Mouse (Mus musculus) lung, postnatal 0 days (tissue): ENCODE results near the gene Junb. TPM values are rescaled to one million over a fixed set of nuclear protein-coding genes. Genes with fewer than 3 reads are reported as not detected.

Experiments used
- ATAC-seq: fragments of 200-750 bp; cut with Nextera tagmentation; 2 replicates; pipeline ENCODE4 v1.8.0; 2017; ENCODE audit warnings: moderate library complexity
- DNase-seq: peaks from one replicate; pipeline ENCODE4 v3.0.0-alpha.2; 2016; ENCODE audit warnings: low spot score
- H3K27ac ChIP-seq: fragments of 300-500 bp; sonication (generic); 2 replicates; pipeline ENCODE4 v1.5.1; 2014; ENCODE audit warnings: antibody characterized with exemption, mild to moderate bottlenecking, low read length, mixed read lengths
- H3K27me3 ChIP-seq: fragments of 300-500 bp; sonication (generic); replicated peaks from 2 replicates; pipeline ENCODE4 v1.6.1; 2014; ENCODE audit warnings: low read length, mixed read lengths; ENCODE audit not compliant: insufficient read depth
- H3K36me3 ChIP-seq: fragments of 300-500 bp; sonication (generic); 2 replicates; pipeline ENCODE4 v1.6.1; 2014; ENCODE audit warnings: low read length, mixed read lengths; ENCODE audit not compliant: insufficient read depth
- H3K4me1 ChIP-seq: fragments of 300-500 bp; sonication (generic); 2 replicates; pipeline ENCODE4 v1.6.1; 2014; ENCODE audit warnings: antibody characterized with exemption, low read depth, low read length, mixed read lengths; ENCODE audit not compliant: insufficient read depth
- H3K4me2 ChIP-seq: fragments of 300-500 bp; sonication (generic); replicated peaks from 2 replicates; pipeline ENCODE4 v1.6.1; 2014; ENCODE audit warnings: low read depth, mild to moderate bottlenecking, low read length, moderate library complexity, mixed read lengths
- H3K4me3 ChIP-seq: fragments of 300-500 bp; sonication (generic); 2 replicates; pipeline ENCODE4 v1.5.1; 2014; ENCODE audit warnings: low read depth, low read length
- H3K9ac ChIP-seq: fragments of 300-500 bp; sonication (generic); replicated peaks from 2 replicates; pipeline ENCODE4 v1.6.1; 2014; ENCODE audit warnings: low read depth, mild to moderate bottlenecking
- H3K9me3 ChIP-seq: fragments of 300-500 bp; sonication (generic); 2 replicates; pipeline ENCODE4 v1.6.1; 2016; ENCODE audit warnings: low read length, mixed read lengths
- CTCF ChIP-seq: IDR thresholded peaks from 2 replicates; pipeline ENCODE4 v1.5.1; 2016; ENCODE audit warnings: antibody characterized with exemption, mild to moderate bottlenecking
- EP300 ChIP-seq: IDR thresholded peaks from 2 replicates; pipeline ENCODE4 v1.6.1; 2016; ENCODE audit warnings: antibody characterized with exemption, mild to moderate bottlenecking, control low read depth
- WGBS: fragments of 180-500 bp; shearing (Covaris S2); extraction: QIAGEN DNeasy Blood & Tissue Kit; methylation state at CpG from one replicate; pipeline ENCODE4 v1.1.7; 2014; 5-methylcytosine and 5-hydroxymethylcytosine counted together
- polyA plus RNA-seq: library from polyadenylated mRNA; unstranded; fragments of >200 nt; fragmentation: Nextera tagmentation; extraction: Ambion mirVana; gene quantifications from 2 replicates; pipeline ENCODE4 v1.2.1, GENCODE M21; 2015

Gene Junb
- polyA plus RNA-seq, 1 experiment from 2014 or later, result 69.0 TPM

GRCm38 (mm10) chr8:84937620-84938485 lies 40.7 kb downstream of the Junb start:
- Histone ChIP-seq H3K27ac (no peak overlapping the region), H3K4me3 (no peak overlapping the region), H3K27me3 (peaks cover 30% of the 10 kb centered on the region), H3K36me3 (no peaks in the 10 kb centered on the region), H3K4me1 (no peaks in the 10 kb centered on the region), H3K9me3 (no peaks in the 10 kb centered on the region), H3K9ac (no peak overlapping the region), H3K4me2 (no peak overlapping the region)
- TF ChIP-seq CTCF, result no peak
- TF ChIP-seq EP300, result no peak
- WGBS, result 57% methylated on average over 13 of the region's 13 CpGs
- no peak for ATAC-seq
- no peak for DNase-seq

- no peaks in the 10 kb centered on the region for H3K4me1 ChIP-seq
- TF ChIP-seq CTCF (peak; percentile 61), EP300 (no peak)
- H3K9ac ChIP-seq, result no peak within 1 kb of the TSS
- H3K4me2 ChIP-seq, result peak within 1 kb of the TSS; percentile 55
- H3K36me3 ChIP-seq, result no peaks in the 10 kb centered on the region
- under 1% methylated on average over 34 of the region's 50 CpGs for WGBS
- H3K27me3 ChIP-seq, result peaks cover 30% of the 10 kb centered on the region
- peak; percentile 83 for ATAC-seq
- no peak within 1 kb of the TSS for H3K27ac ChIP-seq
- peak within 1 kb of the TSS; percentile 20; the same call in 1 of the 2 replicates for H3K4me3 ChIP-seq
- peak; percentile 69 for DNase-seq
- no peaks in the 10 kb centered on the region for H3K9me3 ChIP-seq
These were observed 41.5 kb downstream of the Junb start, which contains the start of gene Mast1 for GRCm38 (mm10) chr8:84936962-84937546. Mast1 (minus strand) TSS chr8:84937359.

- ATAC-seq (no peak), DNase-seq (no peak)
- peak overlapping the region; percentile 55; the same call in 1 of the 2 replicates for H3K4me2 ChIP-seq
- TF ChIP-seq CTCF, result no peak
- no peak for TF ChIP-seq EP300
- H3K36me3 ChIP-seq, result no peaks in the 10 kb centered on the region
- H3K9me3 ChIP-seq, result no peaks in the 10 kb centered on the region
- H3K4me1 ChIP-seq, result no peaks in the 10 kb centered on the region
- H3K27me3 ChIP-seq, result peaks cover 30% of the 10 kb centered on the region
- 22% methylated on average over 23 of the region's 23 CpGs for WGBS
- no peak overlapping the region for H3K27ac ChIP-seq
- no peak overlapping the region for H3K9ac ChIP-seq
- H3K4me3 ChIP-seq, result 0 out of 2 replicates have a peak overlapping the region, but pooled peaks have one; percentile 20
These were observed 42.2 kb downstream of the Junb start for GRCm38 (mm10) chr8:84936041-84936961.

GRCm38 (mm10) chr8:84935489-84935888 lies 43.0 kb downstream of the Junb start:
- no peak overlapping the region for H3K27ac ChIP-seq
- ATAC-seq (no peak; the same call in 1 of the 2 replicates), DNase-seq (no peak)
- H3K9me3 ChIP-seq, result no peaks in the 10 kb centered on the region
- WGBS, result 3% methylated on average over 14 of the region's 14 CpGs
- H3K36me3 ChIP-seq, result no peaks in the 10 kb centered on the region
- no peak overlapping the region for H3K9ac ChIP-seq
- no peak overlapping the region for H3K4me3 ChIP-seq
- no peaks in the 10 kb centered on the region for H3K4me1 ChIP-seq
- TF ChIP-seq EP300, result no peak
- no peak for TF ChIP-seq CTCF
- H3K27me3 ChIP-seq, result peaks cover 30% of the 10 kb centered on the region
- H3K4me2 ChIP-seq, result no peak overlapping the region

- TF ChIP-seq EP300, result no peak
- no peak for TF ChIP-seq CTCF
- no peak overlapping the region for H3K4me2 ChIP-seq
- DNase-seq (peak; percentile 29), ATAC-seq (peak; percentile 50)
- no peak overlapping the region for H3K9ac ChIP-seq
- H3K27ac ChIP-seq, result no peak overlapping the region
- WGBS, result 1% methylated on average over 15 of the region's 15 CpGs
- peaks cover 36% of the 10 kb centered on the region for H3K27me3 ChIP-seq
- H3K9me3 ChIP-seq, result no peaks in the 10 kb centered on the region
- H3K4me3 ChIP-seq, result no peak overlapping the region
- H3K4me1 ChIP-seq, result no peaks in the 10 kb centered on the region
- no peaks in the 10 kb centered on the region for H3K36me3 ChIP-seq
These were observed 43.7 kb downstream of the Junb start for GRCm38 (mm10) chr8:84934860-84935259.
